Mouse (Mus musculus) spleen, postnatal 10 days (tissue): ENCODE results near the gene Prss21.

ENCODE experiments used
- DNase-seq, 2 experiments: peaks; one replicate each; pipeline ENCODE4 v3.0.0; 2021 to 2022; ENCODE audit warnings: low spot score in 2 of 2

Prss21 gene

GRCm38 (mm10) chr17:23867756-23868155, at the start of gene Prss21:
Gene Prss21 (plus strand): TSS chr17:23868056.
- no peak for DNase-seq

- no peak for DNase-seq
Measured at GRCm38 (mm10) chr17:23818579-23818978, 49.3 kb upstream of the Prss21 start.

GRCm38 (mm10) chr17:23819235-23819634, 48.6 kb upstream of the Prss21 start:
- no peak for DNase-seq

- no peak for DNase-seq
Measured at GRCm38 (mm10) chr17:23820731-23821130, 47.1 kb upstream of the Prss21 start.

- DNase-seq = no peak
Measured at GRCm38 (mm10) chr17:23822094-23822493, 45.8 kb upstream of the Prss21 start.

- no peak for DNase-seq
Measured at GRCm38 (mm10) chr17:23823018-23823417, 44.8 kb upstream of the Prss21 start.

- no peak for DNase-seq
Measured at GRCm38 (mm10) chr17:23823614-23824013, 44.2 kb upstream of the Prss21 start.

- DNase-seq = no peak
Measured at GRCm38 (mm10) chr17:23825591-23825990, 42.3 kb upstream of the Prss21 start.

- DNase-seq = peak; percentile 72 to 75
Measured at GRCm38 (mm10) chr17:23828271-23829001, 39.4 kb upstream of the Prss21 start.

- peak; percentile 76 to 89 for DNase-seq
Measured at GRCm38 (mm10) chr17:23829064-23829619, 38.7 kb upstream of the Prss21 start, which contains the start of gene Elob. Gene Elob (minus strand): TSS chr17:23829136.

- no peak for DNase-seq
Measured at GRCm38 (mm10) chr17:23831201-23831600, 36.7 kb upstream of the Prss21 start.

- DNase-seq = no peak
Measured at GRCm38 (mm10) chr17:23836006-23836575, 31.8 kb upstream of the Prss21 start, which contains the start of gene Prss33. Gene Prss33 (minus strand): TSS chr17:23836056.

GRCm38 (mm10) chr17:23841145-23841544, 26.7 kb upstream of the Prss21 start:
- peak; percentile 58 to 84 for DNase-seq

GRCm38 (mm10) chr17:23843141-23843811, 24.6 kb upstream of the Prss21 start:
- DNase-seq = peak in 1 of 2 experiments; percentile 52

GRCm38 (mm10) chr17:23843812-23844273, 24.0 kb upstream of the Prss21 start, which contains the start of the genes Prss32 and Prss41:
Gene Prss32 (plus strand): TSS chr17:23843855.
Gene Prss41 (minus strand): TSS chr17:23844172.
- DNase-seq = peak; percentile 48 to 78

- DNase-seq = no peak
Measured at GRCm38 (mm10) chr17:23850028-23850427, 17.8 kb upstream of the Prss21 start.

- peak; percentile 56 to 76 for DNase-seq
Measured at GRCm38 (mm10) chr17:23850853-23851749, 16.8 kb upstream of the Prss21 start.

GRCm38 (mm10) chr17:23853292-23853691, 14.6 kb upstream of the Prss21 start:
- peak; percentile 46 to 82 for DNase-seq

GRCm38 (mm10) chr17:23854229-23854765, 13.6 kb upstream of the Prss21 start:
- DNase-seq = no peak

GRCm38 (mm10) chr17:23857193-23857592, 10.7 kb upstream of the Prss21 start:
- DNase-seq = no peak

- no peak for DNase-seq
Measured at GRCm38 (mm10) chr17:23857913-23858312, 9.9 kb upstream of the Prss21 start.
